Mouse (Mus musculus) regulatory T cell (primary cell): ENCODE data around the gene Kdm4c.
"Not testable (repeated sequence)": the region's sequence is repeated elsewhere in the genome, so short reads cannot be mapped to it uniquely, and the experiment has no call there.

ENCODE experiments used
- in situ Hi-C: fragments of 300-600 bp; cut with MboI, MseI; formaldehyde crosslinking; loops from one replicate; pipeline ENCODE4 v1.15.1; 2025; ENCODE audit warnings: high pct_unique_total_duplicates

The Kdm4c gene

DNA sequence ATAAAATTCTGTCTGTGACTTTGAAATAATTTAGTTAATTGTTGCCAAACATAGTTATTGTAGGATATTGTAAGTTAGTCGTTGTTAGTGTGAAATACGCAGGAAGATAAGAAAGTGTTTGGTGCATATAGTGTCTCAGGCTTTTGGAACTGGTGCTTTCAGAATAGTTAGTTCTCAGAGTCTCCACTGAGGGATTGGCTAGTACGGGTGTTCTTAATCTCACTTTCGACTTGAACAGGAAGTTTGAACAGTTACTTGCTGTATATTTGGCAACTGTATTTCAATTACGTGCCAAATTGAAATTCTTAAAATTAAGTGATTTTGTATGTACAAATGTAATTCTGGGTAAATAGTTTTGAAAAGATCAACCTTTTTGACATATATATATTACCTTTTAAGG, 68.8 kb downstream of the Kdm4c start:
- in situ Hi-C loops = no loop called here

DNA sequence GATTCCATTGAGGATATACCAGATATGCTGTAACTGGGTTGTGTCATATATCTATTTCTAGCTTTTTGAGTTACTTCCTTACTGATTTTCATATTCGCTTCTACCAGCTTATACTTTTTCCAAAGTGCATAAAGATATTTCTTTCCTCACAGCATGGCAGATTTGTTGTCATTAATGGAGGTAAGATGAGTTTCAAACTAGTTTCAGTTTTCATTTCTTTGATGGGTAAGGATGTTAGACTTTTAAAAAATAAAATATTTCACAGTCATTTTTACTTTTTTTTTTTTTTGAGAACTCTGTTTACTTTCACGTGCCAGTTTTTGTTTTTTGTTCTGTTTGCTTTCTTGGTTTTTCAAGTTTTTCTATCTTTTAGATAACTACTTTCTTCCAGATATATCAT, 70.6 kb downstream of the Kdm4c start:
- in situ Hi-C loops = no loop called here

DNA sequence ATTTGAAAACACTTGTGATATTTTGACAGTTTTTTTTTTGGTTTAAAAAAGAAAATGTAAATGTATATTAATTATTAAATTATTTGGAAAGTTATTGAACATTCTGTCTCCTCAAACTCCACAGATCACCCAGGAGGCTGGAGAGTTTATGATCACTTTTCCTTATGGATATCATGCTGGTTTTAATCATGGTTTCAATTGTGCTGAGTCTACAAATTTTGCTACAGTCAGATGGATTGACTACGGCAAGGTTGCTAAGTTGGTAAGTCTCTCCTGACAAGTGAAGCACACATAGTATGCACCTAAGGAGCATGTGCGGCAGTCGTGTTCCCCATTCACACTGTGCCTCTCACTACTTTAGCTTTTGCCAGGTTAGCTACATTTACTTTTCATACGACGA, 73.1 kb downstream of the Kdm4c start:
- in situ Hi-C loops = no loop called here

DNA sequence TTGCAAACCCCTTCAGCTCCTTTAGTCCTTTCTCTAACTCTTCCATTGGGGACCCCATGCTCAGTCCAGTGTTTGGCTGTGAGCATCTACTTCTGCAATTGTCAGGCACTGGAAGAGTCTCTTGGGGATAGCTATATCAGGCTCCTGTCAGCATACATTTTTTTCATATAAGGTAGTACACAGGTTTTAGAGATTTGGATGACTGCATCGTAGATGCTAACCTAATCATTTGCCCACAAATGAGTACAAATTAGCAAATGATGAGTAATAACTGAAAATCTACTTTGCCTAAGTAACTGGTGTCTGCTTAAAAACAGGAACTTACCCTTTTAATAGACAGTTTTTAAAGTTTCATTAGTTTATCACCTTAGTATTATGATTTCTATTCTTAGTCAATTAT, 77.0 kb downstream of the Kdm4c start:
- in situ Hi-C loops = no loop called here

DNA sequence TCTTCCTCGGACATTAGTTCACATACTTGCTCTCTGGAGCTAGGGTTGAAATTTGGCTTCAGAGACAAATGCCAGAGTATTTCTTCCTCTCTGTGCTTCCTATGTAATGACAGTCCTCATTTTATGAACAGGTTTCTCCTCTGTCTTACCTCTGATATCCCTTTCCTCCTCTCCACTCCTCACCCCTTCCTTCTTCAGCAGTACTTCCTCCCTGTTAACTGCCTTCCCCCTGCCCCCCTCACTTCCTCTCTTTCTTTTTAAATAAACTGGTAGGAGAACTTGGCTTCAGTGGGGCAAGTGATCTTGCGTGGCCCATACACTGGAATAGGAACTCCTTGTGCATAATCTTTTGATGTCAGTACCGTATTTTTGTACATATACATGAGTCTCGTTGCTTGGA, 115.2 kb downstream of the Kdm4c start:
- in situ Hi-C loops = no loop called here

DNA sequence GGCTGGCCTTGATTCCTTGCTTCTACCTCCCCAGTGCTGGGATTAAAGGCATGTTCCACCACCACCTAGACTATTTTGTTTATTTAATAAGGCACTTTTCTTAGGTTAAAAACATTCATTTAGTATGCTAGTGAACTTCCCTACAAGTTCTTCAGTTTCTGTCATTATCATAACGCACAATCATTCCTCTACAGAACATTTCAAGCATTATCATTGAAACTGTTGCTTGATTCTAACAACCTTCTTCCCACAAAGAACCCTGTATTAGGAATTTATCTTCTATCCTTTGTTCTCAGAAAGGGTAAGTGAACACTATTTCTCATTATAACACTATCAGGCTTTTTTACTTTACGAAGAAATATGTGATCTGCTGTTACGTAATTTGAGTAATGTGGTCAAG, 118.0 kb downstream of the Kdm4c start:
- in situ Hi-C loops = no loop called here

DNA sequence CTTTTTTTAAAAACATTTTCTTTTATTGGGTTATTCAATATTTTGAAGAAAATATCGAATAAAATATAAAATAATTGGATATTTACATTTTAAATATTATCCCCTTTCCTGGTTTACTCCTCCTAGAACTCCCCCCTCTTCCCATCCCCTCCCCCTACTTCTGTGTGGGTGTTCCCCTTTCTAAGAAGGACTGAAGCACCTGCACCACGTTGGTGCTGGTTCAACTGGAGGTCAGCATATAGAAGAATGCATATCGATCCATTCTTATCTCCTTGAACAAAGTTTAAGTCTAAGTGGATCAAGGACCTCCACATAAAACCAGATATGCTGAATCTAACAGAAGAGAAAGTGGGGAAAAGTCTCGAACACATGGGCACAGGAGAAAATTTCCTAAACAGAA, 144.3 kb downstream of the Kdm4c start:
- in situ Hi-C loops = no loop called here

DNA sequence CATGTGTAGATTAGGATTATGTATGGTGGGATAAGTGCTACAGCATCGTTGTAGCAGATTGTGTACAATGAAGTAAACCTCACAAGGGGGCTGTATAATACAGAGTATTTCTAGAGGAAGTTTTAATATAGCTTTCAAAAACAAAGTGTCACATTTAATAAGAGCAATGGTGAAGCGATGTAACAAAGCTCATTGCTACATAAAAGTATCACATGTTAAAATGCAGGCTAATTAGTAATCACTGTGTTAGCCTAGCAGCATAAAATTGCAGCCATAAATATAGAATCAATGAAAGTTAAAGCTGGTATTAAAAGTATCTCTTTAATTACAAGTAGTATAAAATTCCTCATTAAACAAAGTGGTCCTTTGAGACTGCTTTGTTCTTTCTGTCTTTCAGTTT, 150.9 kb downstream of the Kdm4c start:
- in situ Hi-C loops = no loop called here

DNA sequence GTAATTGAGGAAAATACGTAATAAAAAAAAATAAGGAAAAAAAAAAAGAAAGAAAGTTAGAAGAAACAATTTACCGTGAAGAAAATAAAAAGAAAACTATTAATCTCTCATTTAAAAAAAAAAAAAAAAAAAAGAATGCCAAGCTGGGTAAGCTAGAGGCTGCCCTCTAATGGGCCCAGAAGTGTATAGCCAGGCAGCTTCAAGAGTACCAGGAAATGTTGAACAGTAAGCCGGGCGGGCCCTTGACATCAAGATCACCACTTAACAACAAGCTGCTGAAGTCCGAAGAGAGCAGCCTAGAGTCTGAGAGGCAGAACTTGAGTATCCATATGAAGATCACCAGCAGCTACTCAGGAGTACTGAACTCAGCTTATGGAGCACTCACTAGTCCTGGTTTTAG, 154.3 kb downstream of the Kdm4c start:
- in situ Hi-C loops = no loop called here

DNA sequence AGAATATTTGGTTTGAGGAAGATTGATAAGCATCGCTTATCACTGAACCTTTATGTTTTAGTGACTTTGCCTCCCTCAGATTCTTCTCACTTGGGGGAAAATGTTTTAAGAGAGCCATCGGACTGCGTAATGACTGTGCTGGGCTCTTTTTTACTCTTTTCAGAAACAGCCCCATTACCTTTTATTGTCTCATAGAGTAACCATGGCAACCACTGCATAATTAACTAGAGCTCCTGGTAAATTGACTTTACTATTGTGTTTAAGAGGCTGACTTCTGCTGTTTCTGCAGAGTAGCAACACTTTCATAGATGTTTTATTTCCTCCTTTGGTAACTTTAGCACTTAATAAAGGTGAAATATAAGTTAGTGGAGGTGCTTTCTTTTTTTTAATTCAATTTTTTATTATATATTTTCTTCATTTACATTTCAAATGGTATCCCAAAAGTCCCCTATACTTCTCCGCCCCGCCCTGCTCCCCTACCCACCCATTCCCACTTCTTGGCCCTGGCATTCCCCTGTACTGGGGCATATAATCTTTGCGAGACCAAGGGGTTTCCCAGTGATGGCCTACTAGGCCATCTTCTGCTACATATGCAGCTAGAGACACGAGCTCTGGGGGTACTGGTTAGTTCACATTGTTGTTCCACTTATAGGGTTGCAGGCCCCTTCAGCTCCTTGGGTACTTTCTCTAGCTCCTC, 159.5 kb downstream of the Kdm4c start:
- in situ Hi-C loops = not testable (repeated sequence)

DNA sequence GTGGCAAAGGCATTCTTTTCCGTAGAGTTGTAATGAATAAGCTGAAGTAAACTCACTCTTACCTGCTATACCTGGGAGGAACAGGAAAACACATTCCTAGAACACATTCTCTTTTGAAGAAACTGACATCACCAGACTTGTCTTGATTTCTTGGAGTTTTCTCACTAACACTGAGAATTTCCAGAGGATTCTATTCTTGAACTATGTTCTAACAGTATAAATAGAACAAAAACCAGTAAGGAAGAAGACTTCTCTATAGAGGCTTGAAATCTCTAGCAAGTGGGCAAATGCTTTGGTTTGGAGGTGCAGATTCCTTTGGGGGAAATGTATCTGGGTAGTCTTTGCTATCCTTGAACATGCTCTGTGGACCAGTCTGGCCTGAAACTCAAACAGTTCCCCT, 166.4 kb downstream of the Kdm4c start:
- in situ Hi-C loops = no loop called here

DNA sequence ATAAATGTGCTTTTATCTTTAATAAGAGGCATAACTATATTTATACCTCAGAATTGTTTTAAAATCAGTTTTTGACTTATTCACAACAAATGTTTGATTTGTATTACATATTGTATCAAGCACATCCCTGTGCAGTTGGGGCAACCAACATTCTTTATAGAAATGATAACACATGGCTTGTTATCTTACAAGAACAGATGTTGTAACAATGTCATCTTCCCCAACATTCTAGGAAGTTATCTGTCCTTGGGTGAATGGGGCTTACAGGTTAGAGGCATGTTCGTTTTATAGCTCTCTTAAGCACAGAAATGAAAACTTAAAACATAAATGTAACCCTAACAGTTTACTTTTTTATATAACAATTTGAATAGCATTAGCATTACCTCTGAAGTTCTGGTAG, 177.5 kb downstream of the Kdm4c start:
- in situ Hi-C loops = no loop called here
